Mouse (Mus musculus): ENCODE measurements around the gene Ndufaf2. TPM values are rescaled to one million over a fixed set of nuclear protein-coding genes. Genes with fewer than 3 reads are reported as not detected.

The Ndufaf2 gene
- total RNA-seq, 2 experiments from 2014 or later: 23.5 to 24.7 TPM

DNA sequence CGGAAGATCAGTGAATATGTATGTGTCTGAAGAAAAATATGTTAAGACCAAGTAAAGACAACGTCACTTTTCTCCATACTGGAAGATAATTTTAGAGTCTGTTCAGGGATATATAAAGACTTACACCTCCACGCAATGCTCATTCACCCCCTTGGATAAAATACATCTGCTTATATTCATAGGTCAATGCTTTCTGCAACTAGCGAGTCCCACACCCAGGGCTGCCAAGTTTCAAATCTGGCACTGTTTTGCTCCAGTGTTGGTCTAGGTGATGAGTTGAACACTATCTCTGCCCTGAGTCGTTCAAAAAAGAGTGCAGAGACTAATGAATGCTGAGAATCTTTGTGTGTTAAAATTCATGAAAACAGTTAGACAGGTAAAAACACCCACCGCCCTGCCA lies 47.5 kb downstream of the Ndufaf2 start:
- intact Hi-C loops (cut with DNase I): no loop called here
- no peak for DNase-seq (ENCODE audit: extremely low spot score in 1 of 2, low spot score in 2 of 2)

GRCm38 (mm10) chr13:108100700-108101099 lies 57.7 kb downstream of the Ndufaf2 start:
- no peak for DNase-seq (ENCODE audit: extremely low spot score in 1 of 2, low spot score in 2 of 2)
- intact Hi-C loops (cut with DNase I): no loop called here

GRCm38 (mm10) chr13:108096446-108096845 lies 62.0 kb downstream of the Ndufaf2 start:
- no peak for DNase-seq (ENCODE audit: extremely low spot score in 1 of 2, low spot score in 2 of 2)
- intact Hi-C loops (cut with DNase I): no loop called here

DNA sequence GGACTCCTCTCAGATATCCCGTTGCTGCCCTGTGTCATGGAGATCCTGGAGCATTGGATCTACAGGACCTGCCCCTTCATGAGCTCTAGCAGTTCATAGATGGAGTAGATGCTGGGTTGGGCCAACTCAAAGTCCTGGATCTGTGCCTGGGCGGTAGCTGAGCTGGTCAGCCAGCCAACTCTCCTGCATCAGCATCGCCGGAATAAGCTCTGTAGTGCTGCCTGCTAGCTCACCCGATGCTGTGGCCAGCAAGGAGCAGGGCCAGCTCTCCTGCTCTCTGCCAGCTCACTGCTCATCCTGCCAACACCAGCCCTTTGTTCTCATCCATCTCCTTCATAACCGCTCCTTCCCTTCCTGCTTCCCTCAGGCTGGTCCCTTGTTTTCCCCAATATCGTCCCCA lies 62.8 kb downstream of the Ndufaf2 start:
- DNase-seq (ENCODE audit: extremely low spot score in 1 of 2, low spot score in 2 of 2): peak; percentile 25 to 44
- intact Hi-C loops (cut with DNase I): no loop called here

DNA sequence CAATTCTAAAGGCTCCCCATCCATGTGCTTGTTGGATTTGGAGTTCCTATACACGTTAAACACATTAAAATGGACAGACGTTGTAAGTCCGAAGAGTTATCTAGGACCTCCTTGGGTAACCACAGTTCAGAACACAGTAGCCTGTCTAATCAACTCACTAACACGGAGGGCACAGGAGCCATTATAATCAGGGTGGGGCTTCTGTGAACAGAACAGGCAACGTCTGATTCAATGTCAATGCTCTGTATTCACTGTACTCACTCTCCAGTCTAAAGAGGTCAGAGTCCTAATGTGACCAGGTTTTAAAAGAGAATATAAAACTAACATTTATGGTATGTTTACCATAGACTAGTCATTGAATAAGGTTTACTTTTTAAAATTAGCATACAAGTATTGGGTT lies 63.7 kb downstream of the Ndufaf2 start:
- intact Hi-C loops (cut with DNase I): no loop called here
- DNase-seq (ENCODE audit: extremely low spot score in 1 of 2, low spot score in 2 of 2): no peak

- intact Hi-C loops (cut with DNase I): no loop called here
- DNase-seq (ENCODE audit: extremely low spot score in 1 of 2, low spot score in 2 of 2): no peak
These were observed 66.1 kb downstream of the Ndufaf2 start for GRCm38 (mm10) chr13:108092290-108092689.

DNA sequence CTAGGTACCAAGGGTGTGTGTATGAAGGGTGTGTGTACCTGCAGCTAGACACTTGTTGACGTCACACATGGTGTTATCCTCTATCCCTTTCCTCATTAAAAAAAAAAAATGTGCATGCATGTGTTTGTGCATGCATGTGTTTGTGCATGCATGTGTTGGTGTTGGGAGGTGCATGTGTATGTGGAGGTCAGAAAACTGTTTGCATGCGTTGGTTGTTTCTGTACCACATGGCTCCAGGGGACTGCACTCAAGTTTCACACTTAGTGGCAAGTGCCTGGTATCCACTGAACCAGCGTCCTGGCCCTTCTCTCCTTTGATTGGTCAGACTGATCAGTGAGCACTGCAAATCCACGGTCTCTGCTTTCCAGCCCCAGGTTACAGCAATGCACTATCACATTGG lies 71.7 kb downstream of the Ndufaf2 start:
- intact Hi-C loops (cut with DNase I): no loop called here
- no peak for DNase-seq (ENCODE audit: extremely low spot score in 1 of 2, low spot score in 2 of 2)

- DNase-seq (ENCODE audit: extremely low spot score in 1 of 2, low spot score in 2 of 2): no peak
- intact Hi-C loops (cut with DNase I): no loop called here
These were observed 72.4 kb downstream of the Ndufaf2 start for GRCm38 (mm10) chr13:108086036-108086435.

DNA sequence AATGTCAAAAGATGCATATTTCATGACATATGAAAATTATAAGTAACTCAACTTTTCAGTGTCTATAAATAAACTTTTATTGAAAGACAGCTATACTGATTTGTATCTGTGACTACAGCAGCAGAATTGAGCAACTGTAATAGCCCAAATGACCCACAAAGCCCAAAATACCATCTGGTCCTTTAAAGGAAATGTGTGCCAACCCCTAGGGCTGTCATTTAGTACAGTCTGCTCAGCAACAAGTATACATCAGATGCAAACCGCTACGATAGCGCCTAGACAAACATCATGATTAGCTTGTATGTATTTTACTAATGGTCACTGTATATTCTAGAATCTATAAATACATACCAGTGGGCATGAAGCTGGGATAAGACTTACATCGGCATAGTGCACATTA lies 74.3 kb downstream of the Ndufaf2 start:
- DNase-seq (ENCODE audit: extremely low spot score in 1 of 2, low spot score in 2 of 2): no peak
- intact Hi-C loops (cut with DNase I): no loop called here

- DNase-seq (ENCODE audit: extremely low spot score in 1 of 2, low spot score in 2 of 2): no peak
- intact Hi-C loops (cut with DNase I): no loop called here
These were observed 80.5 kb downstream of the Ndufaf2 start for GRCm38 (mm10) chr13:108077901-108078300.

DNA sequence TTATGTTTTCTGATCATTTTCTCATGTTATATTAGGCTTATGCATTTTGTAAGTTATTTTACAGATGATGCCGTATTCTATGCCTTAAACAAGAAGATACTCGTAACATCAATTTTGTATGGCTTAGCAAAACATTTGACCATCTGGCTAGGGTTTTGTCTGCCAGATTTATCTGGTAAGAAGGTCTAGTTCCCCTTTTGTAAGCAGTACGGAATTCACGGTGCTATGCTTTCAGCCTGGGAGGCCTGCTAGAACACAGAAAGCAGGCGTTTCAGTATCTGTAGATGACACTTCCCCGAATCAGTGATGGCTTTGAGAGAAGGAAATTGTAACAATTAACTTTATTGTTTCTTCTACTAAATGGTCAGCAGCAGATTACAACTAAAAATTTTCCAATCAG lies 80.9 kb downstream of the Ndufaf2 start:
- intact Hi-C loops (cut with DNase I): no loop called here
- no peak for DNase-seq (ENCODE audit: extremely low spot score in 1 of 2, low spot score in 2 of 2)

- DNase-seq (ENCODE audit: extremely low spot score in 1 of 2, low spot score in 2 of 2): no peak
These were observed 88.3 kb downstream of the Ndufaf2 start for GRCm38 (mm10) chr13:108070171-108070570.

DNA sequence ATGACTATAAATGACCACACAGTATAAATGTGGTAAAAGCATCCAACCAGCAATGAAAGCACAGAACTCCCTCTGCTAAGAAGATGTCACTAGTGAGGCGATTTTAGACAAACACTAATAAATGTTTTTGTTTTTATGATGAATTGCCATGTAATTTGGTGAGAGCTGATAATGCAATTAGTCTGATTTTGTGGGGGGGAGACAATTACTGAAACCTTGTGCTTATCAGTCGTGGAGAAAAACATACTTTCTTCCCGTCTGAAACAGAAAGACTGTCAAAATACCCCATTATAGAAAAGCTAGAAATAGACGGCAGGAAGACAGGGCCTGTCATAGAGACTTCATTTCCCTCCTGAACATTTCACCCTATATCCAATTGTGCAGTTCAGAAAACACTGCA lies 89.3 kb downstream of the Ndufaf2 start:
- intact Hi-C loops (cut with DNase I): no loop called here
- no peak for DNase-seq (ENCODE audit: extremely low spot score in 1 of 2, low spot score in 2 of 2)

More at GRCm38 (mm10) chr13:108070171-108070570, 88.3 kb downstream of the Ndufaf2 start:
- intact Hi-C loops (cut with DNase I): no loop called here

DNA sequence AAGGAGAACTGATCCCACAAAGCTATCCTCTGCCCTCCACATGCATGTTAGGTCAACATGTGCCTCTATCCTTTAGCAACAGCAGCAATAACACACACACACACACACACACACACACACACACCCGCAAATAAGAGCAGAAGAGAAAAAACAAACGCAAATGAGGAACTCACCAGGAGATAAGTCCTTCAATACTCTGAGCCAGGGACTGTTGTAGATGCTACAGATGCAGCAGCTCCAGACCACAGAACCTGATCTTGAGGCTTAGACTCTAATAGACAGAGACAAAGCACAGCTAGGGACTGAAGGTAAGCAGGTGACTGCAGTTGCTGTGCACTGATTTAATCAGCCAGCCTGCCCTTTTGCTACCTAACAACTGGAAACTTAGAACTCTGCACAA lies 92.4 kb downstream of the Ndufaf2 start:
- intact Hi-C loops (cut with DNase I): no loop called here
- DNase-seq (ENCODE audit: extremely low spot score in 1 of 2, low spot score in 2 of 2): no peak

GRCm38 (mm10) chr13:108064331-108064730 lies 94.1 kb downstream of the Ndufaf2 start:
- intact Hi-C loops (cut with DNase I): no loop called here
- DNase-seq (ENCODE audit: extremely low spot score in 1 of 2, low spot score in 2 of 2): no peak

- no peak for DNase-seq (ENCODE audit: extremely low spot score in 1 of 2, low spot score in 2 of 2)
These were observed 94.9 kb downstream of the Ndufaf2 start for GRCm38 (mm10) chr13:108063374-108064134.

GRCm38 (mm10) chr13:108062900-108063299 lies 95.5 kb downstream of the Ndufaf2 start:
- DNase-seq (ENCODE audit: extremely low spot score in 1 of 2, low spot score in 2 of 2): no peak
- intact Hi-C loops (cut with DNase I): no loop called here

More at GRCm38 (mm10) chr13:108063374-108064134, 94.9 kb downstream of the Ndufaf2 start:
- intact Hi-C loops (cut with DNase I): no loop called here

DNA sequence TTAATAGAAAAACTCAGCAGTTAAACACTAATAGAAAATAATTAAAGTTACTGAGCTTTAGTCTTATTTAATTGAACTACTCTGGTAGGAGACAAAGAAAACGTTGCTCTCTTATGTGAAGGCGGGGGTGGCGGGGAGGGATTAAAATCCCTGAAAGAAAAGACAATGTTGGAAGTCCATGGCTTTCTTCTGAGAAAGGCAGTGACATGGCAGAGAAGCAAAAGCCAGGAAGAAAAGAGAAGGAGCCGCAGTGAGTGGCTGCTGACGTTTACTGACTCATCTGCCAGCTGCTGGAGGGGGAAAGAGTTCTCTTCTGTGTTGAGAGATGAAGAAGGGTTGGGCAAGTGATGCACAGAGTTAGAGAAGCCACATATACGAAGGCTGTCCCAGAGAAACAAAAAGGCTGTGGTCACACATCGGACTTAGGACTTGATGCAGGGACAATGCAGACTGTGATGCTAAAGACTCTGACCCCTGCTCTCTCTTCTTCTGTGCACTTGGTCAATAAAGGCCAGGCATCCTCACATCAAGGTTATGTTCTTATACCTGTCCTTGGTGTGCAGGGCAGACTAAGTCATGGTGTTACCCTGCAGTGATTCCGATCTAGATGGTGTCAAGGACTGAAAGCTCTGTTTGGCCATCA lies 97.4 kb downstream of the Ndufaf2 start:
- no peak for DNase-seq (ENCODE audit: extremely low spot score in 1 of 2, low spot score in 2 of 2)
- intact Hi-C loops (cut with DNase I): no loop called here

DNA sequence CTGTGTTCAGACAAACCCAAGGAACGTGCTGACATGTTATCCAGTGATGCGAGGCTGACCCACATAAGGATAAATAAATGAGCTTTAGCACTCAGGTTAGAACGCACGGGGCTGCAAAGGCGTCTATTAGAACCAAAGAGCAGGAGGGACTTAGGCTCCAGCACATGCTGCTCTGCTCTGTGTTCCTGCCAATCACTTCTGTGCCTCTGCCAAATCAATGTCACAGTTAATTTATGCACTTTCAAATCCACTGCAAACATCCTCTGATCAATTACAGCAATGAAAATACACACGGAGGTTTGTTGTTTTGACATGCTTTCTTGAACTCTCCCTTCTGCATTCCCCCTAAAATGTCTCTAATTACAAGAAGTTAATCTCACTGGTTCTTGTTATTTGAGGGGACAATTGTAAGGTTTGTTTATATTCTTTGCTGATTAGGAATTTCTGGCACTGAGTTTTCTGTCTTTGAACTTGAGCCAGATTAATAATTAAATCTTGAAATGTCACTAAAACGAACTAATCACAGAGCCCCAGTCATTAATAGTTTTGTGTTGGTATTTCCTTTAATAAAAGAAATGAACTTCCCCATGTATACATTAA lies 98.0 kb downstream of the Ndufaf2 start:
- intact Hi-C loops (cut with DNase I): no loop called here
- no peak for DNase-seq (ENCODE audit: extremely low spot score in 1 of 2, low spot score in 2 of 2)

DNA sequence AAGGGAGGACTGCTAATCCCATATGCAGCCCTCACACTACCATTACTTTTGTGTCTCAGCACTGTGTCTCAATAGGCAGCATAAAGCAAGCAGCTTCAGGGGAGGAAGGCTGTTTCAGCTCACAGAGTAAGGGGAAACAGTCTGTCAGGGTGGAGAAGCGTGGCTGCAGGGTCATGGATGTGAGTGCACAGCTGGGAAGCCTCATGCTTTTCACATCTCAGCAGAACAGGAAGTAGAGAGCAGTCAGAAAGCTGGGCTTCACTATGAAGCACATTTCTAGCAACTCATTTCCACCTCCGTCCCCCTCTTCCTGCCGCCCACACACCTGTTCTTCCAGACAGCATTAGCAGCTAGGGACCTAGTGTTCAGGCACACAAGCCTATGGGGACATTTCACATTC lies 101.5 kb downstream of the Ndufaf2 start:
- no peak for DNase-seq (ENCODE audit: extremely low spot score in 1 of 2, low spot score in 2 of 2)
- intact Hi-C loops (cut with DNase I): no loop called here
